Mouse (Mus musculus) left cerebral cortex, adult 9 months (tissue): ENCODE results near the gene Il17rd.

Experiments used
- DNase-seq, 2 experiments: peaks; one replicate each; pipeline ENCODE4 v3.0.0; 2022; ENCODE audit warnings: low spot score in 2 of 2

Il17rd gene

GRCm38 (mm10) chr14:27145171-27146045 is 106.7 kb downstream of the Il17rd start:
- no peak for DNase-seq

GRCm38 (mm10) chr14:27147726-27148125 is 109.0 kb downstream of the Il17rd start:
- no peak for DNase-seq

- no peak for DNase-seq
These were observed 110.7 kb downstream of the Il17rd start for GRCm38 (mm10) chr14:27149401-27149800.

- no peak for DNase-seq
These were observed 111.4 kb downstream of the Il17rd start for GRCm38 (mm10) chr14:27150011-27150640.

GRCm38 (mm10) chr14:27151432-27151831 is 112.7 kb downstream of the Il17rd start:
- DNase-seq: no peak

GRCm38 (mm10) chr14:27155088-27155487 is 116.3 kb downstream of the Il17rd start:
- no peak for DNase-seq

GRCm38 (mm10) chr14:27156032-27156431 is 117.3 kb downstream of the Il17rd start:
- DNase-seq: no peak
